Comparison of ENCODE assay signal across 21 mouse cellular contexts in genomic region chr11:69459883-69460282, GRCm38 (mm10). TPM values are rescaled to one million over a fixed set of nuclear protein-coding genes. Genes with fewer than 3 reads are reported as not detected.
DNase-seq lines count a peak whose midpoint lies in the region; ATAC-seq and TF ChIP-seq lines count a peak whose summit lies in the region.
"Had no signal": no experiment of that assay in that cellular context is flagged by ENCODE, and none has a peak within 500 bp of the region (broad histone marks: within the 10 kb centered on the region; RNA-seq: fewer than 3 reads in every experiment).

No protein-coding gene starts in this region.

- no peaks in the 10 kb centered on the region for H3K79me2 ChIP-seq in C2C12 (ENCODE audit: control insufficient read depth, insufficient read depth)

- no peak overlapping the region for H3ac ChIP-seq in C2C12 (ENCODE audit: control insufficient read depth, insufficient read length, low read depth)

- H3K4me1 ChIP-seq in kidney, embryonic 16.5 days (ENCODE audit: insufficient read depth, low read length): 0 out of 2 replicates have a peak, but pooled peaks cover 3% of the 10 kb centered on the region
- H3K4me1 ChIP-seq in lung, embryonic 16.5 days (replicated peaks; ENCODE audit: control insufficient read depth, insufficient read depth, low read length): no peaks in the 10 kb centered on the region
- H3K4me1 ChIP-seq in limb, embryonic 12.5 days (replicated peaks): peaks cover 8% of the 10 kb centered on the region; the same call in 1 of the 2 replicates

- no peaks in the 10 kb centered on the region for H3K27me3 ChIP-seq in kidney, embryonic 16.5 days (ENCODE audit: insufficient read depth, low read length)
- no peaks in the 10 kb centered on the region for H3K27me3 ChIP-seq in lung, embryonic 16.5 days (ENCODE audit: control insufficient read depth, insufficient read depth, low read depth, low read length)
- no peaks in the 10 kb centered on the region for H3K27me3 ChIP-seq in C2C12 (ENCODE audit: control insufficient read depth, insufficient read depth, insufficient read length)
- no peaks in the 10 kb centered on the region for H3K27me3 ChIP-seq in limb, embryonic 12.5 days
- H3K27me3 ChIP-seq: embryonic facial prominence, embryonic 13.5 days; heart, embryonic 12.5 days; hindbrain, embryonic 12.5 days; liver, embryonic 12.5 days had no signal

- no peak for DNase-seq in kidney, adult 18-20 months
- DNase-seq in lung, adult 18-20 months: no peak
- DNase-seq in cerebellum, adult 18-20 months: no peak
- DNase-seq: adrenal gland, adult 8-10 months; cerebellum, adult 9-10 months; gastrocnemius, postnatal 10 days; heart, adult 11 months; heart, postnatal 14 days; kidney, adult 9 months; right cerebral cortex, postnatal 25 days; thymus, adult 18-20 months had no signal

- no peak overlapping the region for H3K9ac ChIP-seq in kidney, embryonic 16.5 days (replicated peaks; ENCODE audit: low read length)
- no peak overlapping the region for H3K9ac ChIP-seq in lung, embryonic 16.5 days (ENCODE audit: low read length)
- H3K9ac ChIP-seq in limb, embryonic 12.5 days (replicated peaks): no peak overlapping the region
- H3K9ac ChIP-seq: embryonic facial prominence, embryonic 13.5 days; heart, embryonic 12.5 days; hindbrain, embryonic 12.5 days; liver, embryonic 12.5 days had no signal

- WGBS in kidney, embryonic 16.5 days: 29% methylated on average over 4 of the region's 4 CpGs
- WGBS in lung, embryonic 16.5 days: 43% methylated on average over 4 of the region's 4 CpGs
- 57% methylated on average over 4 of the region's 4 CpGs for WGBS in limb, embryonic 12.5 days

- H3K36me3 ChIP-seq in kidney, embryonic 16.5 days (ENCODE audit: insufficient read depth, low read length): no peaks in the 10 kb centered on the region
- H3K36me3 ChIP-seq in lung, embryonic 16.5 days (ENCODE audit: control insufficient read depth, insufficient read depth, low read length): no peaks in the 10 kb centered on the region
- H3K36me3 ChIP-seq in C2C12 (ENCODE audit: control insufficient read depth, insufficient read depth): no peaks in the 10 kb centered on the region
- H3K36me3 ChIP-seq in limb, embryonic 12.5 days: no peaks in the 10 kb centered on the region
- H3K36me3 ChIP-seq: embryonic facial prominence, embryonic 13.5 days; heart, embryonic 12.5 days; hindbrain, embryonic 12.5 days; liver, embryonic 12.5 days had no signal

- H3K4me2 ChIP-seq in kidney, embryonic 16.5 days (replicated peaks; ENCODE audit: low read depth, low read length): no peak overlapping the region
- H3K4me2 ChIP-seq in lung, embryonic 16.5 days (ENCODE audit: low read depth, low read length): no peak overlapping the region
- H3K4me2 ChIP-seq in limb, embryonic 12.5 days: no peak overlapping the region
- H3K4me2 ChIP-seq: embryonic facial prominence, embryonic 13.5 days; heart, embryonic 12.5 days; hindbrain, embryonic 12.5 days; liver, embryonic 12.5 days had no signal

- no peak overlapping the region for H3K27ac ChIP-seq in kidney, embryonic 16.5 days (ENCODE audit: low read length)
- no peak overlapping the region for H3K27ac ChIP-seq in lung, embryonic 16.5 days (ENCODE audit: low read length)
- peak overlapping the region; percentile 53; the same call in 1 of the 2 replicates for H3K27ac ChIP-seq in limb, embryonic 12.5 days
- H3K27ac ChIP-seq: embryonic facial prominence, embryonic 13.5 days; hindbrain, embryonic 12.5 days; liver, embryonic 12.5 days; macrophage had no signal

- no peak overlapping the region for H3K4me3 ChIP-seq in kidney, embryonic 16.5 days (ENCODE audit: low read length)
- H3K4me3 ChIP-seq in lung, embryonic 16.5 days (ENCODE audit: low read length): no peak overlapping the region
- no peak overlapping the region for H3K4me3 ChIP-seq in C2C12 (ENCODE audit: insufficient read depth, poor library complexity, severe bottlenecking)
- H3K4me3 ChIP-seq in limb, embryonic 12.5 days (replicated peaks): no peak overlapping the region
- H3K4me3 ChIP-seq: embryonic facial prominence, embryonic 13.5 days; heart, embryonic 12.5 days; hindbrain, embryonic 12.5 days; liver, embryonic 12.5 days had no signal

- ATAC-seq in kidney, embryonic 16.5 days (ENCODE audit: low FRiP score, low TSS enrichment): 0 out of 2 replicates have a peak, but pooled peaks have one; percentile 23
- ATAC-seq in lung, embryonic 16.5 days (ENCODE audit: low read depth): peak; percentile 75
- ATAC-seq in limb, embryonic 12.5 days (ENCODE audit: insufficient number of reproducible peaks, insufficient read depth, low FRiP score, low TSS enrichment, low read depth): no peak
- ATAC-seq: liver, embryonic 12.5 days; midbrain, embryonic 16.5 days had no signal

- H3K9me3 ChIP-seq in kidney, embryonic 16.5 days (ENCODE audit: low read length): 0 out of 2 replicates have a peak, but pooled peaks cover 3% of the 10 kb centered on the region
- H3K9me3 ChIP-seq in lung, embryonic 16.5 days (ENCODE audit: control insufficient read depth, low read length): no peaks in the 10 kb centered on the region; the same call in 1 of the 2 replicates
- H3K9me3 ChIP-seq in limb, embryonic 12.5 days: no peaks in the 10 kb centered on the region
- H3K9me3 ChIP-seq: embryonic facial prominence, embryonic 13.5 days; hindbrain, embryonic 12.5 days; liver, embryonic 12.5 days had no signal

- no peaks in the 10 kb centered on the region for H3K79me3 ChIP-seq in C2C12 (ENCODE audit: low read depth)

- no peak for TF ChIP-seq CTCF in C2C12 (IDR thresholded peaks at IDR 0.05; ENCODE audit: control insufficient read depth, insufficient read depth, insufficient read length)

TF ChIP-seq in C2C12, 6 proteins besides CTCF, POLR2A, EP300 and RAD21:
- no peak for TF ChIP-seq CEBPB (IDR thresholded peaks at IDR 0.05; ENCODE audit: low read depth)
- TF ChIP-seq MYOD1 (IDR thresholded peaks at IDR 0.05; ENCODE audit: control insufficient read depth, insufficient read length, low read depth): peak; percentile 99

RNA-seq across cellular contexts. Expression of gene Kdm6b, which starts 46.4 kb away (rescaled TPM):
- polyA plus RNA-seq in kidney, embryonic 16.5 days (2015; fragmentation: Nextera tagmentation; extraction: Ambion mirVana): 26.0 and 31.3 TPM in 2 replicates
- polyA plus RNA-seq in lung, embryonic 16.5 days (2015; fragmentation: Nextera tagmentation; extraction: Ambion mirVana): 25.2 and 26.0 TPM in 2 replicates
- polyA plus RNA-seq in C2C12 (2012; fragmentation: generic; extraction: Trizol): 9.0 TPM
- 45.4 and 49.1 TPM in 2 replicates for polyA plus RNA-seq in limb, embryonic 12.5 days (2016; fragmentation: Nextera tagmentation; extraction: Ambion mirVana)
